Mouse (Mus musculus): Measurements from ENCODE around the gene Dnah2. TPM values are rescaled to one million over a fixed set of nuclear protein-coding genes. Genes with fewer than 3 reads are reported as not detected.
"Not testable (repeated sequence)": the region's sequence is repeated elsewhere in the genome, so short reads cannot be mapped to it uniquely, and the experiment has no call there.

Dnah2 gene
- total RNA-seq, 2 experiments from 2014 or later: 1.4 to 2.1 TPM

GRCm38 (mm10) chr11:69541741-69542140 is 7.2 kb downstream of the Dnah2 start:
- intact Hi-C loops (cut with DNase I); DNase-seq (ENCODE audit: low spot score in 2 of 2): not testable (repeated sequence)

DNA sequence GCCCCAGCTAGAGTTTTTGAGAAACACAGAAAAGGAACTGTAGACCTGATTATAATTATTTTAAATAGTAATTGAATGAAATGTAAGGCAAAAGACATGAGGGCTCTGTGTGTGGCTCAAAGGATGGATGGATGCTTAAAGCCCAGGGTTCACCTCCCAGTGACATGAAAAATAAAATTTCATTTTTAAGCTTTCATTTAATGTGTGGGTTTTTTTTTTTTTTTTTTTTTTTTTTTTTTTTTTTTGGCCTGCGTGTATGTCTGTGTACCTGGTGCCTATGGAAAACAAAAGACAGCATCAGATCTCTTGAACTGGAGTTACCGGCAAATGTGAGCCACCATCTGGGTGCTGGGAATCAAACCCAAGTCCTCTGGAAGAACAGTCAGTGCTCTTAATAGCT is 8.2 kb downstream of the Dnah2 start:
- intact Hi-C loops (cut with DNase I): no loop called here
- DNase-seq (ENCODE audit: low spot score in 2 of 2): no peak

DNA sequence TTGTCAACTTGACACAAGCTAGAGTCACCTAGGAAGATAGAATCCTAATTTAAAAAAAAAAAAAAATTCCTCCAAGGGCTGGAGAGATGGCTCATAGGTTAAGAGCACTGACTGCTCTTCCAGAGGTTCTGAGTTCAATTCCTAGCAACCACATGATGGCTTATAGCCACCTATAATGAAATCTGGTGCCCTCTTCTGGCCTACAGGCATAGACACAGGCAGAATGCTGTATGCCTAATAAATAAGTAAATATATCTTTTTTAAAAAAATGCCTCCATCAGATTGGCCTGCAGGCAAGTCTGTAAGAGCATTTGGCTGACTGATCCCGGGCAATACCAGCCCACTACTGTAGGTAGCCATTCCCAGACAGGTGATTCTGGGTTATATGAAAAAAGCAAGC is 13.9 kb downstream of the Dnah2 start:
- intact Hi-C loops (cut with DNase I): no loop called here
- no peak for DNase-seq (ENCODE audit: low spot score in 2 of 2)

DNA sequence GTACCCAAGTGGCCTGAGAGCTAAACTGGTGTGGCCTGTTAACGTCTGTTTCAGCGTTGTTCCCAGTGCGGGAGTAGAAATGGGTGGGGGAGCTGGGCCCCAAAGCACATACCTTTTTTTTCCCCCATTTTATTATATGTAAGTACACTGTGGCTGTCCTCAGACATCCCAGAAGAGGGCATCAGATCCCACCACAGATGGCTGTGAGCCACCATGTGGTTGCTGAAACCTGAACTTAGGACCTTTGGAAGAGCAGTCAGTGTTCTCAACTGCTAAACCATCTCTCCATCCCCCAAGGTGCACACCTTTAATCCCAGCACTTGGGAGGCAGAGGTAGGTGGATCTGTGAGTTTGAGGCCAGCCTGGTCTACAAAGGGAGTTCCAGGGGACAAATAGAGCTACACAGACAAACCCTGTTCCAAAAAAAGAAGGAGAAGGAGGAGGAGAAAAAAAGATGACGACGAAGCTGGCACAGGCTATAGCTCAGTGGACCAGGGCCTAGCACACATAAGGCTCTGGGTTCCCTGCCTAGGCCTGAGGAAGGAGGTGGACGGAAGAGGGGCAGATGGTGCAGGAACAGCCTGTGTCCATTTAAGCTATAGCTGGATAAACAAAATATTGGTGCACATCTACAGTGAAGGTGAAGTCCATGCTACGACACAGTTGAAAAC is 16.3 kb downstream of the Dnah2 start:
- no peak for DNase-seq (ENCODE audit: low spot score in 2 of 2)
- intact Hi-C loops (cut with DNase I): no loop called here

GRCm38 (mm10) chr11:69530755-69531154 is 18.2 kb downstream of the Dnah2 start:
- DNase-seq (ENCODE audit: low spot score in 2 of 2); intact Hi-C loops (cut with DNase I): not testable (repeated sequence)

DNA sequence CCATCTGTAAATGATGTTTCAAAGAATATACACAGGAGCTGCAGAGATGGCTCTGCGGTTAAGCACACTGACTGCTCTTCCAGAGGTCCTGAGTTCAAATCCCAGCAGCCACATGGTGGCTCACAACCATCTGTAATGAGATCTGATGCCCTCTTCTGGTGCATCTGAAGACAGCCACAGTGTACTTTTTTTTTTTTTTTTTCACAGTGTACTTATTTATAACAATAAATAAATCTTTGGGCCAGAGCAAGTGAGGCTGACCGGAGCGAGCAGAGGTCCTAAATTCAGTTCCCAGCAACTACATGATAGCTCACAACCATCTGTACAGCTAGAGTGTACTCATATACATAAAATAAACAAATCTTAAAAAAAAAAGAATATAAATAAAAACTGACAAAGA is 18.6 kb downstream of the Dnah2 start:
- DNase-seq (ENCODE audit: low spot score in 2 of 2); intact Hi-C loops (cut with DNase I): not testable (repeated sequence)

DNA sequence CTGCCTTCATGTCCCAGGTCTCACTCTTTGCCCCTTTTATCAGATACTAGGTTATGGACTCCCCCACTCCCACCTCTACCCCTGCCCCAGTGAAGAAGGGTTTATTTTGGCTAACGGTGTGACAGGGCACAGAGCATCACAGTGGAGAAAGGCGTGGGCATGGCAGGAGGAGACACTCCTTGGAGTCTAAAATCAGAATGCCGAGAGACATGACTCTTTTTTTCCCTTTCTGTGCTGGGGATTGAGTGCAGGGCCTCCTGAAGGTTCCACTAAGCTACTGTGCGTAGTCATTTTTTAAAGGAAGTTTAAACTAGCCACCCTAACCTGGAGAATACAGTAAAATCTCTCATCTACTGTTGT is 20.9 kb downstream of the Dnah2 start:
- intact Hi-C loops (cut with DNase I): no loop called here

DNA sequence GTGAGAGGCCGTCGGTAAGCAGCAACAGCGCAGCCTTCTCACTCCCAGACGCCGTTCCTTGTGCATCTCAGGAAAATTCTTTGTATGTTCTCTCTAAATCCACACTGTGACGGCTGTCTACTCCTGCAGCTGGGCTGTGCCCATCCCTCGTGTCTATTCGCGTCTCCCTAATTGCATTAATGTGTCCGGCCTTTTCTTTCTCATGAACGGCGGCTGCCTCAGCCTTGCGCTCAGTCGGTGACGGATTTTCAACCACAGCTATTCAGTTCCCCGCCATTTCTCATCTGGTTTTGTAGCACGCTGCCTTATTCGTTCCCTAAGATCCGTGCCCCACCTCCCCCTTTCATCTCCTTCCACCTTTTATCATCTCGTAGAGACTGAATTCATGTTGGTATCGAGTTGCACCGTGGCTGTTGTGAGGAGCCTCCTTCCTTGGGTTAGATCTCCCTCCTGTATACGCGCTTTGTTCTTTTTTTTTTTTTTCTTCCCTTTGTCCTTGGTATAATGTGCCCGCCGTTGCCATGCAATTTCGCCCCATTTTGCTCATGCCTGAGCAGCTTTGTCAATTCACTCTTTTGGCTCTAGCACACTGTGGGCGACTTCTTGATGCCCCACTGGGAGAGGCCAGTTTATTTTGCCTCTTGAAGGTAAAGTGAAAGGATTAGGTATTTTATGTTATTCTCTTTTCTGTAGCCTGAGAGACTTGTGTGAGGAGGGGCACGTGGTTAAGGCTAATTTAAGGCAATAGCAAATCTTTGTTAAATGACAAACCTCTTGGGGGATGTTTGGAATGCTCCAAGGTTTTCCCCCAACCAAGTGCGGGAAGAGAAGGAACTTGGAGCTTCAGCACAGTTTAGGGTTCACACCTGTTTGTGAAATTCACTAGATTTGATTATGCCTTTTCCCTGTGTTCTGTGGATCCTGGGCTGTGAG is 21.5 kb downstream of the Dnah2 start:
- intact Hi-C loops (cut with DNase I): no loop called here
- DNase-seq (ENCODE audit: low spot score in 2 of 2): peak; percentile 29 to 31

More for the DNA sequence above, 20.9 kb downstream of the Dnah2 start:
- no peak for DNase-seq (ENCODE audit: low spot score in 2 of 2)

DNA sequence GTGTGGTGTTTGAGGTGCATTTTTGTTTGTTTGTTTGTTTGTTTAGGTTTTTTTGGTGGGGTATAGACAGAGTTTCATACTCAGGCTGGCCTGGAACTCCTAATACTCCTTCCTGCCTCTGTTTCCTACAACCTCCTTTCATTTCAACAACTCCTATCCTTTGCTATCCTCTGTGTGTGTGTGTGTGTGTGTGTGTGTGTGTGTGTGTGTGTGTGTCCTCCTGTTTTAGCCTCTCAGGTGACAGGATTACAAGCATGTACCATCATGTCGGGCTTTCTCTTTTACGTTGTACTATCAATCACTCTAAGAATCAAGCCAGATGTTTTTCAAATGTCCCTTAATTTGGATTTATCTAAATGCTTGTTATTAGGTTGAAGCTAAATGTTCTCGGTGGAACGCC is 22.3 kb downstream of the Dnah2 start:
- no peak for DNase-seq (ENCODE audit: low spot score in 2 of 2)
- intact Hi-C loops (cut with DNase I): no loop called here

DNA sequence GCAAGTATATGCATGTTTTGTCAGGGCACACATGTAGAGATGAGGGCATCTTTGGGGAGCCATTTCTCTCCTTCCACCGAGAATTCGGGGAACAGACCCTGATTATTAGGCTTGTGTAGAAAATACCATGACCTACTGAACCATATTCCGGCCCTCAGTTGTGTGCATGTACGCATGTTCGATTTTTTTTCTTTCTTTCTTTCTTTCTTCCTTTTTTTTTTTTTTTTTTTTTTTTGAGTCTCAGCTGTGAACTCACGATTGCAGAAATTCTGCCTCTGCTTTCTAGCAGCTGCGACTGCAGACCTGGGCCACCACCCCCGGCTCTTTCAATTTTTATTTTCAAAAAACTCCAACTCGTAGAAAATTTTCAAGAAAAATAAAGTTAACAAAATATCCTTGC is 23.2 kb downstream of the Dnah2 start:
- DNase-seq (ENCODE audit: low spot score in 2 of 2): no peak
- intact Hi-C loops (cut with DNase I): no loop called here

DNA sequence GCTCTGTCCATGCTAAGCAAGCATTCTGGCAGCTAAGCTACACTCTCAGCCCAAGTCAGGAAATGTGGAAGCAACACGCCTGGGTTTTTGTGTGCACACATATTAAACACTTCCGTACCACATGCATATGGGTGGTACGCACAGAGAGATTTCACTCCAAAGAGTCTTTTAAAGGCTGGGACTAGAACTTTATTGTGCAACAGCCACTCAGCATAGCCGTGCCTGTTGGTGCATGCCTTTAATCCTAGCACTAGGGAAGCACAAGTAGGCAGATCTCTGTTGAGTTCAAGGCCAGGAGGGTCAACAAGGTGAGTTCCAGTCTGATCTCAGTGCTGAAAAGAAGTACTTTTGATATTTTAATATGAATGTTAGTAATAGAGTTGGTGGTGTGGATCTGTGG is 25.3 kb downstream of the Dnah2 start:
- DNase-seq (ENCODE audit: low spot score in 2 of 2): no peak
- intact Hi-C loops (cut with DNase I): no loop called here

GRCm38 (mm10) chr11:69521526-69522149 is 27.3 kb downstream of the Dnah2 start:
- intact Hi-C loops (cut with DNase I): no loop called here
- DNase-seq (ENCODE audit: low spot score in 2 of 2): no peak

GRCm38 (mm10) chr11:69519976-69520375 is 28.9 kb downstream of the Dnah2 start:
- no peak for DNase-seq (ENCODE audit: low spot score in 2 of 2)
- intact Hi-C loops (cut with DNase I): no loop called here

- intact Hi-C loops (cut with DNase I): no loop called here
- no peak for DNase-seq (ENCODE audit: low spot score in 2 of 2)
Observed at GRCm38 (mm10) chr11:69516661-69517060, 32.2 kb downstream of the Dnah2 start.

DNA sequence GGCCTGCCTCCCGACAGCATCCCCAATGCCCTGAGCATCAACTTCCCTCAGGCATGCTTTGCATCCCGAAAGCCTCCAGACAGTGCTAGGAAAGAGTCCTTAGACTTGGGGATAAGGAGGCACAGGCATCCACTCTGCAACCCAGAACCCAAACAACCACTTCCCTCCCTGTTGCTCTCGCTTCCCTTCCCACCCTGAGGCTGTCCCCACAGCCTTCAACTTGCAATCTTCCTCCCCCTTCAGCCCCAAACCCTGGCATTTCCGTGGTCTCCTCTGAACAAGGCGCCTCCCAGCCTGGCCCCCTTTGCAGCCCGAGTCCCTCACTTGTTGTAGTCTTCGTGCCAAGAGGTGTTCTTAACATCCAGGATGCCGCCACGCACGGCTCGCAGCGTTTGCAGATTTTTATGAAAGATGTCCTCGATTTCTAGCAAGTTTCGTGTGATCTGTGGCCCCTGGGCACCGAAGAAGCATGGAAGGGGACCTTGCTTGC is 32.7 kb downstream of the Dnah2 start:
- DNase-seq (ENCODE audit: low spot score in 2 of 2): no peak
- intact Hi-C loops (cut with DNase I): no loop called here

GRCm38 (mm10) chr11:69513840-69514239 is 35.1 kb downstream of the Dnah2 start:
- DNase-seq (ENCODE audit: low spot score in 2 of 2): peak; percentile 30 to 42
- intact Hi-C loops (cut with DNase I): loop anchor here (1.0 to 5.0 kb wide), 3 partner anchors 82 to 247 kb away; no protein-coding TSS in a partner anchor

GRCm38 (mm10) chr11:69510796-69511496 is 38.0 kb downstream of the Dnah2 start:
- DNase-seq (ENCODE audit: low spot score in 2 of 2): no peak
- intact Hi-C loops (cut with DNase I): loop anchor here (5.0 kb wide), 1 partner anchor 244 kb away; no protein-coding TSS in a partner anchor

DNA sequence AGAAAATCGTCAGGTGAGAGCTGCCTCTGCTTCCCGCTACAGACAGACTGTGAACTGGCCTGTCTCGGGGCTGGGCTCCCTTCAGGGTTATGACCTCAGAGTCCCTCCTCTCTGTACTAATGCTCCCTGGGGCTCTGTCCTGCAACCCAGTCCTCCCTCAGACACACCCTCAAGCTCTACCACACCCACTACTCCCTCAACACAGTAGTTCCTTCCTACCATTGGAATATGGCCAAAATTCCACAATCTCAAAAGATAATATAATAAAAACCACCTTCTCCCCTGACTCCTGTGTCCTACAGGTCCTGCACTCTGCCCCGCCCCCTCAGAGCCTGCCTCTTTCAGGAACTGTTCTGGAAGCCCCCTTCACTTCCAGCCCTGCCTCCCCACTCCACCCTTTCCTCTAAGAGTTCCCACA is 45.0 kb downstream of the Dnah2 start:
- DNase-seq (ENCODE audit: low spot score in 2 of 2): no peak
- intact Hi-C loops (cut with DNase I): no loop called here

DNA sequence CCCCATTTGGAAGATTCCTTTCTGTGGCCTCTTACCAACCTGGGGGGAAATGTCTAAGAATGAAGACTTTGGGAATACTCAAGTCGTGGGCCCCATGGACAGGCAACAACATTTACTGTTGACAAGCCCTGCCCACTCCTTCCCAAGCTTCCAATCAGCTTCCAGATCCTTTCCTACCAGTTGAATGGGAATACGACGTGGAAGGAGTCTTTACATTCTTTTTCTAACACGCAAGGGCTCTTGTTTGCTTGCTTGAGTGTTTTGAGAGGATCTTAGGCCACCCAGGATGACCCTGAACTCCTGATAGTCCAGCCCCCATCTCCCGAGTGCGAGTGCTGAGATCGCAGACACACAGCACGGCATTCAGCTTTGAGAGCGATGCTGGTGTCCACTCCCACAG is 47.4 kb downstream of the Dnah2 start:
- intact Hi-C loops (cut with DNase I): no loop called here
- DNase-seq (ENCODE audit: low spot score in 2 of 2): no peak

DNA sequence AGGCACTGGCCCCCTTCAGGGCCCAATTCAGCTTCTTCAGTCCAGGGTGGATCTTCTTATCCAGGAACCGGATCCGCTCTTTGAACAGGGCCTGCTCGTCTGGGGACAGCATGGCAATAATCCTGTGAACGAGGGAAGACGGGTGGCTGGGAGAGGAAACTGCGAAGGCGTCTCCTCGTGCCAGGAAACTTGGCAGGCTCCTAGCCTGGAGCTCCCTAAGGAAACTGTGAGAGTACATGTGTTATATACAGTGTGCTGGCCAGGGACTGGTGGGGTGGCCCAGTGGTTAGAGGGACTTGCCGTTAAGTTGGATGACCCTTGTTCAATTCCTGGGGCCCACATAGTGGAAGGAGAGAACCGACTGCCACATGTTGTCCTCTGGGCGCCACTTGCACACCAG is 49.8 kb downstream of the Dnah2 start:
- DNase-seq (ENCODE audit: low spot score in 2 of 2): peak; percentile 46 to 55
- intact Hi-C loops (cut with DNase I): no loop called here

All from left cerebral cortex, postnatal 36 days (tissue).